Mouse (Mus musculus) E14TG2a.4 (cell line): ENCODE measurements around the gene Rcor3.

Experiments used
- H3K27me3 ChIP-seq: 2 replicates; pipeline ENCODE4 v1.6.1; 2014; ENCODE audit warnings: low read length, control low read depth; ENCODE audit not compliant: insufficient read depth
- H3K36me3 ChIP-seq: 2 replicates; pipeline ENCODE4 v1.6.1; 2014; ENCODE audit warnings: low read length, control low read depth; ENCODE audit not compliant: insufficient read depth
- H3K4me1 ChIP-seq: replicated peaks from 2 replicates; pipeline ENCODE4 v1.6.1; 2014; ENCODE audit warnings: low read depth, low read length, control low read depth
- H3K4me3 ChIP-seq: replicated peaks from 2 replicates; pipeline ENCODE4 v1.5.1; 2014; ENCODE audit warnings: mild to moderate bottlenecking, low read length
- H3K9me3 ChIP-seq: 2 replicates; pipeline ENCODE4 v1.6.1; 2014; ENCODE audit warnings: low read length, control low read depth
- CTCF ChIP-seq: conservative IDR thresholded peaks from 2 replicates; pipeline ENCODE4 v1.5.1; 2014; ENCODE audit warnings: low read length
- NANOG ChIP-seq: IDR thresholded peaks from 2 replicates; pipeline ENCODE4 v1.6.1; 2014; ENCODE audit warnings: borderline replicate concordance, low read length, mixed read lengths
- POU5F1 ChIP-seq: IDR thresholded peaks from 2 replicates; pipeline ENCODE4 v1.6.1; 2014; ENCODE audit warnings: low read length, borderline replicate concordance

The Rcor3 gene

GRCm38 (mm10) chr1:192101359-192101758, 36.5 kb downstream of the Rcor3 start:
- H3K36me3 ChIP-seq = no peaks in the 10 kb centered on the region
- no peak overlapping the region for H3K4me3 ChIP-seq
- H3K27me3 ChIP-seq = no peaks in the 10 kb centered on the region
- peaks cover 13% of the 10 kb centered on the region for H3K4me1 ChIP-seq
- no peaks in the 10 kb centered on the region for H3K9me3 ChIP-seq
- TF ChIP-seq CTCF (no peak), POU5F1 (no peak), NANOG (no peak)

GRCm38 (mm10) chr1:192100742-192101141, 37.1 kb downstream of the Rcor3 start:
- Histone ChIP-seq H3K4me3 (peak overlapping the region; percentile 47), H3K36me3 (no peaks in the 10 kb centered on the region), H3K27me3 (no peaks in the 10 kb centered on the region), H3K4me1 (peaks cover 13% of the 10 kb centered on the region), H3K9me3 (no peaks in the 10 kb centered on the region)
- TF ChIP-seq NANOG (no peak), CTCF (no peak), POU5F1 (no peak)

- peaks cover 20% of the 10 kb centered on the region for H3K27me3 ChIP-seq
- H3K36me3 ChIP-seq = no peaks in the 10 kb centered on the region
- peaks cover 9% of the 10 kb centered on the region for H3K4me1 ChIP-seq
- H3K4me3 ChIP-seq = no peak overlapping the region
- no peaks in the 10 kb centered on the region for H3K9me3 ChIP-seq
- no peak for TF ChIP-seq CTCF
- TF ChIP-seq POU5F1 = no peak
- no peak for TF ChIP-seq NANOG
Observed at GRCm38 (mm10) chr1:192095626-192096025, 42.2 kb downstream of the Rcor3 start.

GRCm38 (mm10) chr1:192094451-192095170, 43.3 kb downstream of the Rcor3 start:
- H3K36me3 ChIP-seq = no peaks in the 10 kb centered on the region

GRCm38 (mm10) chr1:192092879-192093660, 44.8 kb downstream of the Rcor3 start:
- Histone ChIP-seq H3K4me3 (peak overlapping the region; percentile 80), H3K4me1 (peaks cover 8% of the 10 kb centered on the region), H3K36me3 (no peaks in the 10 kb centered on the region), H3K27me3 (peaks cover 39% of the 10 kb centered on the region), H3K9me3 (no peaks in the 10 kb centered on the region)
- no peak for TF ChIP-seq POU5F1
- TF ChIP-seq CTCF = peak; percentile 52

More at GRCm38 (mm10) chr1:192094451-192095170, 43.3 kb downstream of the Rcor3 start:
- peaks cover 8% of the 10 kb centered on the region for H3K4me1 ChIP-seq
- no peaks in the 10 kb centered on the region for H3K9me3 ChIP-seq
- peak; percentile 51 for TF ChIP-seq CTCF
- no peak for TF ChIP-seq NANOG
- H3K27me3 ChIP-seq = peaks cover 30% of the 10 kb centered on the region
- no peak overlapping the region for H3K4me3 ChIP-seq

- TF ChIP-seq POU5F1 = no peak
- TF ChIP-seq CTCF = no peak
- H3K36me3 ChIP-seq = no peaks in the 10 kb centered on the region
- H3K27me3 ChIP-seq = peaks cover 44% of the 10 kb centered on the region
- H3K4me3 ChIP-seq = peak within 1 kb of the TSS; percentile 80
- no peaks in the 10 kb centered on the region for H3K9me3 ChIP-seq
- H3K4me1 ChIP-seq = peaks cover 8% of the 10 kb centered on the region
Observed at GRCm38 (mm10) chr1:192091806-192092772, 45.8 kb downstream of the Rcor3 start, which contains the start of gene Traf5. TSS of gene Traf5 (minus strand) at chr1:192092559.

- Histone ChIP-seq H3K36me3 (no peaks in the 10 kb centered on the region), H3K4me3 (no peak overlapping the region), H3K9me3 (no peaks in the 10 kb centered on the region), H3K27me3 (peaks cover 44% of the 10 kb centered on the region), H3K4me1 (peaks cover 8% of the 10 kb centered on the region)
- TF ChIP-seq POU5F1 (no peak), CTCF (no peak), NANOG (no peak)
Observed at GRCm38 (mm10) chr1:192090689-192091567, 46.9 kb downstream of the Rcor3 start.
